Mouse (Mus musculus) neural tube, embryonic 12.5 days (tissue): ENCODE measurements around the gene Trak2. TPM values are rescaled to one million over a fixed set of nuclear protein-coding genes. Genes with fewer than 3 reads are reported as not detected.
"Not testable (repeated sequence)": the region's sequence is repeated elsewhere in the genome, so short reads cannot be mapped to it uniquely, and the experiment has no call there.

ENCODE experiments used
- ATAC-seq: fragments of 200-750 bp; cut with Nextera tagmentation; 2 replicates; pipeline ENCODE4 v1.8.0; 2017; ENCODE audit warnings: low read depth, mild to moderate bottlenecking, moderate TSS enrichment, moderate library complexity; ENCODE audit not compliant: low FRiP score
- H3K27ac ChIP-seq: fragments of 300-500 bp; sonication (generic); 2 replicates; pipeline ENCODE4 v1.5.1; 2016
- H3K27me3 ChIP-seq: fragments of 300-500 bp; sonication (generic); replicated peaks from 2 replicates; pipeline ENCODE4 v1.6.1; 2016; ENCODE audit warnings: mild to moderate bottlenecking
- H3K36me3 ChIP-seq: fragments of 300-500 bp; sonication (generic); 2 replicates; pipeline ENCODE4 v1.6.1; 2016; ENCODE audit warnings: mild to moderate bottlenecking
- H3K4me1 ChIP-seq: fragments of 300-500 bp; sonication (generic); 2 replicates; pipeline ENCODE4 v1.6.1; 2016
- H3K4me2 ChIP-seq: fragments of 300-500 bp; sonication (generic); replicated peaks from 2 replicates; pipeline ENCODE4 v1.6.1; 2016; ENCODE audit warnings: mild to moderate bottlenecking
- H3K4me3 ChIP-seq: fragments of 300-500 bp; sonication (generic); 2 replicates; pipeline ENCODE4 v1.5.1; 2016
- H3K9ac ChIP-seq: fragments of 300-500 bp; sonication (generic); 2 replicates; pipeline ENCODE4 v1.6.1; 2016; ENCODE audit warnings: mild to moderate bottlenecking
- H3K9me3 ChIP-seq: fragments of 300-500 bp; sonication (generic); 2 replicates; pipeline ENCODE4 v1.6.1; 2016; ENCODE audit warnings: mild to moderate bottlenecking
- WGBS: fragments of 180-500 bp; shearing (Covaris S2); methylation state at CpG from one replicate; pipeline ENCODE4 v1.1.7; 2016; 5-methylcytosine and 5-hydroxymethylcytosine counted together
- polyA plus RNA-seq: library from polyadenylated mRNA; unstranded; fragments of >200 nt; fragmentation: Nextera tagmentation; extraction: Ambion mirVana; gene quantifications from 2 replicates; pipeline ENCODE4 v1.2.1, GENCODE M21; 2016

Trak2 gene
- polyA plus RNA-seq, 1 experiment from 2014 or later = 18.5 TPM

GRCm38 (mm10) chr1:58903681-58904080 lies 69.5 kb downstream of the Trak2 start:
- no peak for ATAC-seq
- Histone ChIP-seq H3K27me3 (no peaks in the 10 kb centered on the region), H3K9me3 (no peaks in the 10 kb centered on the region), H3K4me1 (no peaks in the 10 kb centered on the region), H3K9ac (no peak overlapping the region), H3K36me3 (peaks cover 48% of the 10 kb centered on the region), H3K27ac (no peak overlapping the region), H3K4me3 (no peak overlapping the region), H3K4me2 (no peak overlapping the region)
- 86% methylated on average over 9 of the region's 9 CpGs for WGBS

DNA sequence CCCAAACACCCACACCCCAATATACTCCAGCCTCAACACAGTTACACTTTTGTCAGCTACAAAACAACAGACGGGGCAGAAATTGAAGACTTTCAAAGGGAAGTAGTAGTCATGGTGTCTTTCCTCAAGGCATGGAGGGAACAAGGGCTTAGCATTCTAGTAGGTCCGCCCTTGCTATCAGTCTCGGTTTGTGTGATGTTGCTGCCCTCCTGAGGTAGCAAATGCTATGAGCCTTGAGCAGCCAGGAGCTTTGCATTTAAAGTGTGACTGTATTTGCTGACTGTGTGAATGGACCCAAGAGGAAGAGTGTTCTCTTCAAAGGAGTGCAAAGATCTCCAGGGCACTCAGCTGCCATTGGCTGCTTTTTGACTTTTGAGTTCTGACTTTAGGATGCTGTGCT lies 75.7 kb downstream of the Trak2 start:
- H3K4me1 ChIP-seq, ATAC-seq, H3K9me3 ChIP-seq, H3K4me3 ChIP-seq, H3K27me3 ChIP-seq, H3K9ac ChIP-seq, H3K27ac ChIP-seq, H3K4me2 ChIP-seq: not testable (repeated sequence)
- H3K36me3 ChIP-seq = peaks cover 14% of the 10 kb centered on the region
- 29% methylated on average over 3 of the region's 3 CpGs for WGBS

- WGBS = 93% methylated on average over 8 of the region's 8 CpGs
- not testable (repeated sequence) for ATAC-seq, H3K9me3 ChIP-seq, H3K36me3 ChIP-seq, H3K27me3 ChIP-seq, H3K27ac ChIP-seq, H3K9ac ChIP-seq, H3K4me3 ChIP-seq, H3K4me2 ChIP-seq, H3K4me1 ChIP-seq
Observed at GRCm38 (mm10) chr1:58892386-58892785, 80.8 kb downstream of the Trak2 start.

- not testable (repeated sequence) for H3K27me3 ChIP-seq, H3K4me2 ChIP-seq, H3K9ac ChIP-seq, H3K4me3 ChIP-seq, H3K36me3 ChIP-seq, H3K27ac ChIP-seq, ATAC-seq, H3K4me1 ChIP-seq, H3K9me3 ChIP-seq
- 87% methylated on average over 2 of the region's 2 CpGs for WGBS
Observed at GRCm38 (mm10) chr1:58891481-58892170, 81.6 kb downstream of the Trak2 start.

DNA sequence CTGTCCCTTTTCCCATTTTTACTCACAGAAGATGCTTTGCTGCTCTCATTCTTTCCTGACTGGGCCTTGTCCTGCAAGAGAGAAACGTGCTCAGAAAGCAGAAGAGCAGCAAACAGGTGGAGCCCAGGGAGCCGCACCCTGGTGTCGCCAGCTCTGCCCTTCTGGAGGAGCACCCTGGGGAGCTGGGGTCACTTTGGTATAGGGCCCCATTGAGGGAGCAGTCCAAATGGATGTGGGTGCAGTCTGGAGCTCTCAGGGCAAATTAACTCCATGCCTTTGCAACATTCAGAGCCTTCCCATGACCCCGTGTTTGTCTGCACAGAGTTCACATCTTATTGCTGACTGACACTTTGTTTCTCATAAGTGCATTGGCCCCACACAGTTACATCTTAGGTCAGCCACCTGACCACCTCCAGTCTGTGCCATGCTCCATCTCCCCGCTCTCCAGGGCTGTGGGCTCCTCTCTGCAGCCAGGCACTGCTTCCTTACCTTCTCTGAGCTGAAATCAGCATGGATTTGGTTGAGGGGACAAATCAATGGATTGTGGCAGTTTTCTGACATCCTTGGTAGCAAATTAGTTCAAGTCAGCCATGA lies 82.4 kb downstream of the Trak2 start:
- H3K4me3 ChIP-seq, H3K27me3 ChIP-seq, H3K9ac ChIP-seq, H3K4me2 ChIP-seq, H3K36me3 ChIP-seq, H3K4me1 ChIP-seq, H3K27ac ChIP-seq, ATAC-seq, H3K9me3 ChIP-seq: not testable (repeated sequence)
- WGBS = 78% methylated on average over 4 of the region's 5 CpGs

DNA sequence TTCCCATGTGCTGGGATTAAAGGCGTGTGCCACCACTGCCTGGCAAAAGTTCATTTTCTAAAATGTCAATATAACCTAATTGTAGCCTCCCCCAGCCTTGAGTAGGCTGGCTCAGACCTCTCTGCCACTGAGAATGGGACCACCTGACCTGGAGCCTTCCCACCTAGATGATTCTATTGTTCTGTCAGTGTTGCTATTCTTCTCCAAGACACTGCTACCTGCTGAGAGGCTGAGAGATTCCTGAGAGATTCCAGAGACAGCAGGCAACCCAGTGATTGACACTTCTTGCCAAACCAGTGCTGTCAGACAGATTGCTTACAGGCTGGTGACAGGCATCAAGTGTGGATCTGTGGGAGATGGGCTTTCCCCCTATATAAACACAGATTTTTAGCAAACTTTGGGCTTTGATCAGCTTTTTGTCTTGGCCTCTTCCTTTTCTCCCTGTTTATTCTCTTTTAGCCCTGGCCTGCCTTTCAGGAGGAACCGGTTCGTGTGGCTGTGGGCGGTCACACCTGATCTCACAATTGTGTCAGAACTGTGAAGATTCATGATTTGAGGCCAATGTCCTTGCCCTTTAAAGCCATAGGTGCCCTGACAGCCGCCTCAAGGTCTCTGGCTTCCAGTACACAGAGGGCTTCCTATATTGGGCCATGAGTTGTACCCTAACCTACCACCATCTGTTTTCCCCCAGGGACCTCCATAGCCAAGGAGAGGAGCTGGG lies 83.2 kb downstream of the Trak2 start:
- ATAC-seq = no peak
- 83% methylated on average over 5 of the region's 5 CpGs for WGBS

GRCm38 (mm10) chr1:58885646-58886045 lies 87.6 kb downstream of the Trak2 start:
- Histone ChIP-seq H3K27me3 (no peaks in the 10 kb centered on the region), H3K9ac (no peak overlapping the region), H3K27ac (no peak overlapping the region), H3K4me3 (no peak overlapping the region), H3K36me3 (no peaks in the 10 kb centered on the region), H3K4me1 (no peaks in the 10 kb centered on the region), H3K4me2 (no peak overlapping the region), H3K9me3 (no peaks in the 10 kb centered on the region)
- ATAC-seq = no peak
- 84% methylated on average over 4 of the region's 4 CpGs for WGBS

More for the DNA sequence above, 83.2 kb downstream of the Trak2 start:
- H3K4me3 ChIP-seq = no peak overlapping the region
- H3K4me2 ChIP-seq = no peak overlapping the region
- no peaks in the 10 kb centered on the region for H3K27me3 ChIP-seq
- no peak overlapping the region for H3K27ac ChIP-seq
- H3K4me1 ChIP-seq = no peaks in the 10 kb centered on the region
- H3K36me3 ChIP-seq = no peaks in the 10 kb centered on the region
- H3K9ac ChIP-seq = no peak overlapping the region
- no peaks in the 10 kb centered on the region for H3K9me3 ChIP-seq

GRCm38 (mm10) chr1:58883279-58883678 lies 90.0 kb downstream of the Trak2 start:
- 90% methylated on average over 9 of the region's 9 CpGs for WGBS
- ATAC-seq, H3K27ac ChIP-seq, H3K9ac ChIP-seq, H3K27me3 ChIP-seq, H3K4me3 ChIP-seq, H3K36me3 ChIP-seq, H3K4me1 ChIP-seq, H3K4me2 ChIP-seq, H3K9me3 ChIP-seq: not testable (repeated sequence)

DNA sequence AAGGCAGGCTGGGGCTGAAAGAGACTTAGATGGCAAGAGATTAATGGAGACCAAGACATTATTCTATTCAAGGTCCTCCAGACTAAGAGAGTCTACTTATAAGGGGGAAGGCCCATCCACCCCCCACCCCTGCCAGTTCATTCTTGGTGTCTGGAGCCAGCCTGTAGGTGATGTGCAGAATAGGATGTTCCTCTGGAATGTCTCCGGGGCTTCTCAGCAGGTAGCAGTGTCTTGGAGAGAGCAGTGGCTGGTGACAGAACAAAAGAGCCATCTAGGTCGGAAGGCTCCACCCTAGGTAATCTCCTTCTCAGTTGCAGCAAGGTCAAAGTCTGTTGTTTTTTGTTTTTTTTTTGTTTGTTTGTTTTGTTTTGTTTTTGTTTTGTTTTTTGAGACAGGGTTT lies 93.9 kb downstream of the Trak2 start:
- not testable (repeated sequence) for H3K36me3 ChIP-seq, H3K27me3 ChIP-seq

GRCm38 (mm10) chr1:58876500-58876899 lies 96.7 kb downstream of the Trak2 start:
- not testable (repeated sequence) for H3K27ac ChIP-seq, ATAC-seq, H3K9me3 ChIP-seq, H3K4me2 ChIP-seq, H3K27me3 ChIP-seq, H3K4me3 ChIP-seq, H3K9ac ChIP-seq, H3K36me3 ChIP-seq, H3K4me1 ChIP-seq
- 90% methylated on average over 4 of the region's 4 CpGs for WGBS

More for the DNA sequence above, 93.9 kb downstream of the Trak2 start:
- not testable (repeated sequence) for H3K4me2 ChIP-seq, H3K4me3 ChIP-seq, H3K9me3 ChIP-seq, H3K9ac ChIP-seq, H3K4me1 ChIP-seq, ATAC-seq, H3K27ac ChIP-seq
- WGBS = 91% methylated on average over 2 of the region's 2 CpGs

- not testable (repeated sequence) for ATAC-seq, H3K27ac ChIP-seq
- WGBS = 91% methylated on average over 3 of the region's 3 CpGs
Observed at GRCm38 (mm10) chr1:58860586-58860985, 112.6 kb downstream of the Trak2 start.

GRCm38 (mm10) chr1:58859738-58860365 lies 113.4 kb downstream of the Trak2 start:
- 75% methylated on average over 13 of the region's 13 CpGs for WGBS
- not testable (repeated sequence) for H3K4me3 ChIP-seq, H3K36me3 ChIP-seq, H3K4me1 ChIP-seq, H3K4me2 ChIP-seq, H3K27me3 ChIP-seq, H3K27ac ChIP-seq, ATAC-seq, H3K9ac ChIP-seq, H3K9me3 ChIP-seq

More at GRCm38 (mm10) chr1:58860586-58860985, 112.6 kb downstream of the Trak2 start:
- H3K36me3 ChIP-seq, H3K27me3 ChIP-seq, H3K9me3 ChIP-seq, H3K4me1 ChIP-seq, H3K4me2 ChIP-seq, H3K4me3 ChIP-seq, H3K9ac ChIP-seq: not testable (repeated sequence)
